Mouse (Mus musculus) embryonic facial prominence, embryonic 12.5 days (tissue): ENCODE data around the gene Akap6. TPM values are rescaled to one million over a fixed set of nuclear protein-coding genes. Genes with fewer than 3 reads are reported as not detected.
A peak's percentile ranks its signal among the peaks of the same experiment; 100 is the strongest.

Experiments used
- ATAC-seq: fragments of 200-750 bp; cut with Nextera tagmentation; 2 replicates; pipeline ENCODE4 v1.8.0; 2017; ENCODE audit not compliant: insufficient number of reproducible peaks, insufficient read depth, low FRiP score, low TSS enrichment
- H3K27ac ChIP-seq: fragments of 300-500 bp; sonication (generic); 2 replicates; pipeline ENCODE4 v1.5.1; 2016; ENCODE audit warnings: mild to moderate bottlenecking
- H3K27me3 ChIP-seq: fragments of 300-500 bp; sonication (generic); 2 replicates; pipeline ENCODE4 v1.6.1; 2016; ENCODE audit warnings: mild to moderate bottlenecking, moderate library complexity
- H3K36me3 ChIP-seq: fragments of 300-500 bp; sonication (generic); 2 replicates; pipeline ENCODE4 v1.6.1; 2016; ENCODE audit warnings: mild to moderate bottlenecking
- H3K4me1 ChIP-seq: fragments of 300-500 bp; sonication (generic); 2 replicates; pipeline ENCODE4 v1.6.1; 2016
- H3K4me2 ChIP-seq: fragments of 300-500 bp; sonication (generic); replicated peaks from 2 replicates; pipeline ENCODE4 v1.6.1; 2016; ENCODE audit warnings: mild to moderate bottlenecking, moderate library complexity
- H3K4me3 ChIP-seq: fragments of 300-500 bp; sonication (generic); 2 replicates; pipeline ENCODE4 v1.5.1; 2016; ENCODE audit warnings: mild to moderate bottlenecking
- H3K9ac ChIP-seq: fragments of 300-500 bp; sonication (generic); 2 replicates; pipeline ENCODE4 v1.6.1; 2016; ENCODE audit warnings: mild to moderate bottlenecking, moderate library complexity
- H3K9me3 ChIP-seq: fragments of 300-500 bp; sonication (generic); 2 replicates; pipeline ENCODE4 v1.6.1; 2016; ENCODE audit warnings: mild to moderate bottlenecking, moderate library complexity
- WGBS: fragments of 180-500 bp; shearing (Covaris S2); methylation state at CpG from one replicate; pipeline ENCODE4 v1.1.7; 2016; 5-methylcytosine and 5-hydroxymethylcytosine counted together
- polyA plus RNA-seq: library from polyadenylated mRNA; unstranded; fragments of >200 nt; fragmentation: Nextera tagmentation; extraction: Ambion mirVana; gene quantifications from 2 replicates; pipeline ENCODE4 v1.2.1, GENCODE M21; 2016

The Akap6 gene
- polyA plus RNA-seq, 1 experiment from 2014 or later: 3.5 TPM

DNA sequence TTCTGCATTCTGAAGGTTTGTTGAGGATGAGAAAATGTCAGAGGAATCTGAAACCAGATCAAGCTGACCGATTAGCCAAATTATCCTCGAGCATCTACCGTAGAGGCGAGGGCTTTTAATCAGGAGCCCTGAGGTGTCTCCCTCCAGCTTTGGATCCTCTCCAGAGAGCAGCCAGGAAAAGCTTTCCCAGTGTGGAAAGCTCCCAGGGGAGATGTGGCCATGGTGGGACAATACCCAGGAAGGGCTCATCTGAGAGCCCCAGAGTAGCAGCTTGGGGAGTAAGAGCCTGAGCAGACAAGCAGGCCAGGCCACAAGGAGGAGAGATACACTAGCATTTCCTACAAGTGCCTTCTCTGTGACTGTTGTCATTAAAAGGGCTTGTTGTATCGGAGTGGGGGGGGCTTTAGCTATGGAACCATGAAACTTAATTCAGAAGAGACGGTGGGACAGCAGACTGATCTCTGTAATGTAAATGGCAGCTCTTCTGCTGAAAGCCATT, 135.6 kb downstream of the Akap6 start:
- peak overlapping the region; percentile 26 for H3K4me2 ChIP-seq
- H3K9ac ChIP-seq: no peak overlapping the region

DNA sequence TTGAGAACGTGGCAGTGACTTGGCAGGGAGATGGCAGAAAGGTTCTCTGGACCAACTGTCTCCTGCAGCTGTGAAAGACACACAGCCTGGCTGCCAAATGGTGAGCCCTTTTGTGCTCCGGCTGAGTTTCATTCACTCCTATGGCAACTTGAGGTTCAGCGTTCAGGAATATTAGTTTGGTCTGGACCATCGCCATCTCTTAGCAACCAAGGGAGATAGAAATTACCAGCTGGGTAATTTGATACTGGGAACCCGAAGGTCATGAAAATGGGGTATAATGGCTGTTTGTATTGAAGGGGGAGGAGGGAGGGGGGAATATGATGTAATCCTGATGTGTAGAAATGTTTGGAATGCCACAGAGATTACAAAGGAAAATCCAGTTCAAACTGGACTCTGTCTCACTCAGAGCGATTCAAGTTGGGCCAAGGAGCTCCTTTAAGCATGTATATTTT, 136.1 kb downstream of the Akap6 start:
- peak overlapping the region; percentile 83 for H3K27ac ChIP-seq
- H3K9me3 ChIP-seq: no peaks in the 10 kb centered on the region
- H3K36me3 ChIP-seq: no peaks in the 10 kb centered on the region
- no peak overlapping the region for H3K4me3 ChIP-seq
- H3K9ac ChIP-seq: no peak overlapping the region
- no peak for ATAC-seq
- peak overlapping the region; percentile 26 for H3K4me2 ChIP-seq
- peaks cover 29% of the 10 kb centered on the region for H3K4me1 ChIP-seq
- H3K27me3 ChIP-seq: no peaks in the 10 kb centered on the region
- WGBS: 8% methylated on average over 6 of the region's 6 CpGs

More for the DNA sequence above, 135.6 kb downstream of the Akap6 start:
- 33% methylated on average over 6 of the region's 6 CpGs for WGBS
- Histone ChIP-seq H3K9me3 (no peaks in the 10 kb centered on the region), H3K27ac (peak overlapping the region; percentile 70), H3K27me3 (no peaks in the 10 kb centered on the region), H3K4me1 (peaks cover 29% of the 10 kb centered on the region), H3K4me3 (no peak overlapping the region), H3K36me3 (no peaks in the 10 kb centered on the region)
- ATAC-seq: no peak

DNA sequence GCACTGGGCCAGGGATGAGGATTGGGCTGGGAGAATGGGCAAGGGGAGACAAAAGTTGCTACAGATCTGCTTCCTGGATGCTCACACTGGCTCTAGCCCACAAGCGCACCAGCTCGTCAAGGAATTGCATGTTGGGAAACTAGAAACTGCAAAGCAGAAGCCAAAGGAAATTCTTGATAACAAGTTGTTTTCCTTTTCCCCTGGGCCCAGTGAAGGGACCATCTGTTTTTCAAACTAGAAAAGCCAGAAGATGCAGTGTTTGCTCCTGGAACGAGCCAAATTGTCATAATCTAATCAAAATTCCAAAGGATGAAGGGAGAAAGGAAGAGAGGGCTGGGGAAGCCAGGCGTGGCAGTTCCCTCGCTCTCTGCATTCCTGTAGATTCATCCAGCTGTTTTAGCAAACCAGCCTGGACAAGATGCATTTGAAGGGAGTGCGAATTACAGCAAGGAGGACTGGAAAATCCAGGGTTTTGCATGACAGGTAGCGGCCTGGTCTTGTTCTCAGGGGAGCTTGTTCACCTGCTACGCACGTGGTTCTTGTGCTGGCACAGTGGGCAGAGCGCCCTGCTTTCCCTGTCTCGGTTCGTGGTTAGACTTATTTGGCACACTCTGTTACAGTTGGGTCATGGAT, 136.8 kb downstream of the Akap6 start:
- H3K4me2 ChIP-seq: peak overlapping the region; percentile 26
- H3K4me3 ChIP-seq: no peak overlapping the region
- no peaks in the 10 kb centered on the region for H3K36me3 ChIP-seq
- no peaks in the 10 kb centered on the region for H3K9me3 ChIP-seq
- H3K9ac ChIP-seq: no peak overlapping the region
- H3K4me1 ChIP-seq: peaks cover 29% of the 10 kb centered on the region
- H3K27me3 ChIP-seq: no peaks in the 10 kb centered on the region
- no peak for ATAC-seq
- WGBS: 39% methylated on average over 12 of the region's 12 CpGs
- peak overlapping the region; percentile 83 for H3K27ac ChIP-seq

DNA sequence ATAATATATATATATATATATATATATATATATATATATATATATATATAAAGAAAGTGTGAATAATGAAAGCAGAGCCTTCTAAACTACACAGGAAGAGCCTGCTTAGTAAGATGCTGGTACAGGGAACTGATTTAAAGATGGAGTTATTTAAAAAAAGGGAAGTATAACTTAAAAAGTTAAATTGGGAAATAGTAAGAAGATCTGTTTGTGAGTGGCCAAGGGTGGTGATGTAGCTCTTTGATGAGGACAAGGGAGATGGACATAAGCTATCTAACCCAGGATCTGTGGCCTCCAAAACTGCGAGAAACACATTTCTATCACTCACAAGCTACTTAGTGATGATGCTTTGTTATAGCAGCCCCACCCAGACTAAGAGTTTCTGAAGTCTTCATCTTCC, 146.8 kb downstream of the Akap6 start:
- Histone ChIP-seq H3K27me3 (no peaks in the 10 kb centered on the region), H3K4me1 (peaks cover 9% of the 10 kb centered on the region), H3K4me2 (no peak overlapping the region), H3K9ac (no peak overlapping the region), H3K27ac (no peak overlapping the region), H3K36me3 (no peaks in the 10 kb centered on the region), H3K9me3 (no peaks in the 10 kb centered on the region), H3K4me3 (no peak overlapping the region)
- no peak for ATAC-seq
- WGBS: 96% methylated on average over 1 of the region's 1 CpGs

DNA sequence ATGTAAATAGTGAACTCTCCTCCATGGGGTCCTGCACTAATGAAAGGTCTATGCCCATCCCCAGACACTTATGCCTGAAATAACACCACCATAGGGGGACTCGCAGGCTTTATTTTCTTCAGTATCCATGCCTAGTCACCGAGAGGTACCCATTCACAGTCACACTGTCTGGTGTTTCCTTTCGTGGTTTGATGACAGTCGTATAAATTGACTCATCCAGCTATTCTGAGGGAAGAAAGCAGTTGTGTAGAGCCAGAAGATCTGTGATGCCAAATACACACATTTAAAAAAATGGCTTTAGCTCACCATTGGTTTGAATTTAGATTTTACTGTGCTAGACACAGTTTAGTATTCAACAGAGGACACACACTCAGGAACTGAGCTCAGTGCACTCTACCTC, 147.8 kb downstream of the Akap6 start:
- H3K4me2 ChIP-seq: no peak overlapping the region
- H3K4me3 ChIP-seq: no peak overlapping the region
- 85% methylated on average over 4 of the region's 4 CpGs for WGBS
- H3K4me1 ChIP-seq: peaks cover 9% of the 10 kb centered on the region
- H3K27ac ChIP-seq: no peak overlapping the region
- no peak overlapping the region for H3K9ac ChIP-seq
- H3K36me3 ChIP-seq: no peaks in the 10 kb centered on the region
- no peaks in the 10 kb centered on the region for H3K9me3 ChIP-seq
- ATAC-seq: no peak
- no peaks in the 10 kb centered on the region for H3K27me3 ChIP-seq

DNA sequence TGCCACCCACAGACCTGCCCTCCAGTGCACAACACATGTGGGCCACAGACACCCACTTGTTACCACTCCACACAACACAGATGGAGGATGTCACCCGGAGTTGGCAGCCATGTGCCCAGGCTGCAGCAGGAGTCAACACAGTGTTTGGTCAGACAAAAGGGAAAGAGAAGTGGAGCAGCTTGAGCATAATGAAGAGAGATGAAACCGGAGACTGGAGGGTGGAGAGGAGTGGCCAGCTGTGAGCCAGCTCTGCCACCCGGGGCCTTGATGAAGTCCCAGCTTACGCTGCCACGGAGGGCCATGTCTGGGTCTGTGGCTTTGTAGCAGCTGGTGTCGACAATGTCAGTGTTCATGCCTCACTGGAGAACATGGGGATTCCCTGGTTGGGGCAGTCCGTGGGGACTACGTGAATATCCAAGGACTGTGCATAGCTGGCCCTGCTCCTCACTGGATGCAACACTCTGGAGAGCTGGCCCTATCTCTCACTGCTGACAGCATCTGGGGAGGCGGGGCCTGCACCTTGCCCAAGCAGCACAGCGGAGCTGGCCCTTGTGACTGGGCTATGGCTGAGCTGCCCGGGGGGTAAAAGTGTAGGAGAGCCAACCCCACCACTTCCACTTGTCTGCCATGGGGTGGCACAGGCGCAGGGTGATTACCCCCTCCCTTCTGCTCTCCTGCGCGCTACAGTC, 148.8 kb downstream of the Akap6 start:
- 66% methylated on average over 14 of the region's 14 CpGs for WGBS
- Histone ChIP-seq H3K9me3 (no peaks in the 10 kb centered on the region), H3K4me2 (no peak overlapping the region; the same call in 1 of the 2 replicates), H3K36me3 (no peaks in the 10 kb centered on the region), H3K27me3 (no peaks in the 10 kb centered on the region), H3K4me3 (no peak overlapping the region), H3K4me1 (peaks cover 9% of the 10 kb centered on the region), H3K27ac (no peak overlapping the region), H3K9ac (no peak overlapping the region)
- ATAC-seq: peak; percentile 79

DNA sequence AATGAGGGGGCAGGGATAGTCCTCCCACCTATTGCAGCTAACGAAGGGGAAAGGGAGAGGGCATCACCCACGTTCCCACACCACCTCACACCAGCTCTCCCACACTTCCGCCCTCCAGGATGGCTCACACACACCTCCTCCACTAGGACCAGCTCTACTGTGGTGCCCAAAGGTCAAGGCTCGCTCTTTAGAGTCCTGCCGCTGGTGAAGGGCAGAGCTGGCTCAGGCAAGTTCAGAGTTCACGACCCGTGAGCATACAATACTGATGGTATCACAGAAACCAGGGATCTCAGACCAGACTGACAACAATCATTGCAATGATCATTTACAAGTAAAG, 149.3 kb downstream of the Akap6 start:
- WGBS: 61% methylated on average over 7 of the region's 7 CpGs
- Histone ChIP-seq H3K9me3 (no peaks in the 10 kb centered on the region), H3K9ac (no peak overlapping the region), H3K27me3 (no peaks in the 10 kb centered on the region), H3K27ac (no peak overlapping the region), H3K36me3 (no peaks in the 10 kb centered on the region), H3K4me1 (peaks cover 9% of the 10 kb centered on the region), H3K4me2 (no peak overlapping the region), H3K4me3 (no peak overlapping the region)
- ATAC-seq: peak; percentile 35; the same call in 1 of the 2 replicates

GRCm38 (mm10) chr12:52849297-52849696, 150.1 kb downstream of the Akap6 start:
- no peaks in the 10 kb centered on the region for H3K27me3 ChIP-seq
- H3K4me1 ChIP-seq: peaks cover 10% of the 10 kb centered on the region
- H3K27ac ChIP-seq: no peak overlapping the region
- H3K9me3 ChIP-seq: no peaks in the 10 kb centered on the region
- WGBS: 77% methylated on average over 4 of the region's 4 CpGs
- H3K4me2 ChIP-seq: no peak overlapping the region
- no peaks in the 10 kb centered on the region for H3K36me3 ChIP-seq
- H3K4me3 ChIP-seq: no peak overlapping the region
- no peak for ATAC-seq
- H3K9ac ChIP-seq: no peak overlapping the region

GRCm38 (mm10) chr12:52850332-52851036, 151.3 kb downstream of the Akap6 start:
- Histone ChIP-seq H3K9me3 (no peaks in the 10 kb centered on the region), H3K27me3 (no peaks in the 10 kb centered on the region), H3K27ac (no peak overlapping the region), H3K36me3 (no peaks in the 10 kb centered on the region), H3K4me3 (no peak overlapping the region), H3K4me1 (peaks cover 16% of the 10 kb centered on the region), H3K9ac (no peak overlapping the region), H3K4me2 (no peak overlapping the region)
- WGBS: 65% methylated on average over 7 of the region's 7 CpGs
- ATAC-seq: no peak

DNA sequence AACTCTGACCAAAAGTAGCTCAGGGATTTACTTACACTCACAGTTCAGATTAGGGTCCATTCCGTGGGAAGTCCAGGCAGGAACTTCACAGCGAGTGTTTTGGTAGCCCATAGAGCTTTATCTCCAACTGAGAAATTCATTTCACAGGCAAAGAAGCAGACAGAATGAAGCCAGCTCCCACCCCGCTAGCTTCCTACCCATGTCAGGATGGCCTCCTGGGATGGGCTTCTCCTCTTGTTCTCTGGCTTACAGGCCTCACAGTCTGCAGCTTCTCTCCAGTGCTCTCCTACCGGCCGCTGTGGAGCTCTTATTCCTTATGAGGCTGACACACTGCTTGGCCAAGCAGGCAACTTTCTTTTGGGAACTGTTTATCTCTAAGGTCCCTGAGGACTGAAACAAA, 152.0 kb downstream of the Akap6 start:
- H3K4me1 ChIP-seq: peaks cover 16% of the 10 kb centered on the region
- H3K27me3 ChIP-seq: no peaks in the 10 kb centered on the region
- ATAC-seq: no peak
- H3K36me3 ChIP-seq: no peaks in the 10 kb centered on the region
- no peak overlapping the region for H3K4me2 ChIP-seq
- no peak overlapping the region for H3K4me3 ChIP-seq
- H3K27ac ChIP-seq: no peak overlapping the region
- H3K9ac ChIP-seq: no peak overlapping the region
- WGBS: 87% methylated on average over 5 of the region's 5 CpGs
- no peaks in the 10 kb centered on the region for H3K9me3 ChIP-seq

DNA sequence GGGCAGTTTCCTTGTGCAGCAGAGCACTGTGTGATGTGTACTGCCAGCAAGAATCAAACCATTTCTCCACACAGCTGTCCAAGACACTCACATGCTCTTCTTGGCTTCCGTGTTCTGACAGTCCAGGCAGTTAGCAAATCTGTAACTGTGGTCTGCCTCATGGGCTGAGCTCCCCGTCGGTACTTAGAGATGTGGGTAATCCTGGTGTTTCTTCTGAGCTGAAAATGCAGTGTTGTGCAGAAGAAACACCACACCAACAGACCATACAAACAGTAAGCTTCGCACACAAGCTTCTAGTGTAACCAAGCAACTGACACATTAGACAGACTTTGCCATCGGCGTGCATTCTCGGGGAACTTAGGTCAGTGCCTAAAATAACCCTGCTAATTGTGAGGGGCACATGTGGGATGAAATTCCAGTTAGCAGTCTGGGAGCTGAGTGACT, 155.1 kb downstream of the Akap6 start:
- no peaks in the 10 kb centered on the region for H3K27me3 ChIP-seq
- no peak for ATAC-seq
- no peak overlapping the region for H3K4me3 ChIP-seq
- H3K36me3 ChIP-seq: no peaks in the 10 kb centered on the region
- H3K4me1 ChIP-seq: peaks cover 7% of the 10 kb centered on the region; the same call in 1 of the 2 replicates
- 45% methylated on average over 7 of the region's 7 CpGs for WGBS
- no peaks in the 10 kb centered on the region for H3K9me3 ChIP-seq
- no peak overlapping the region for H3K9ac ChIP-seq
- H3K27ac ChIP-seq: 0 out of 2 replicates have a peak overlapping the region, but pooled peaks have one; percentile 50
- H3K4me2 ChIP-seq: no peak overlapping the region
